Mouse (Mus musculus): ENCODE measurements around the gene Ifi27l2a. TPM values are rescaled to one million over a fixed set of nuclear protein-coding genes. Genes with fewer than 3 reads are reported as not detected.
A peak's percentile ranks its signal among the peaks of the same experiment; 100 is the strongest.
"Not testable (repeated sequence)": the region's sequence is repeated elsewhere in the genome, so short reads cannot be mapped to it uniquely, and the experiment has no call there.

Ifi27l2a gene
- polyA plus RNA-seq, 1 experiment = 427 TPM

GRCm38 (mm10) chr12:103453361-103453760 is 9.9 kb upstream of the Ifi27l2a start:
- H3K27me3 ChIP-seq (replicated peaks; ENCODE audit: control insufficient read depth, insufficient read depth, low read length) = no peaks in the 10 kb centered on the region
- TF ChIP-seq CTCF (conservative IDR thresholded peaks at IDR 0.05; ENCODE audit: insufficient read depth, insufficient read length, low read depth, low read length) (no peak), POLR2A (IDR thresholded peaks at IDR 0.05; ENCODE audit: low read depth, low read length) (no peak)
- no peak overlapping the region for H3K4me3 ChIP-seq (ENCODE audit: insufficient read depth, low read depth, low read length)
- no peaks in the 10 kb centered on the region for H3K4me1 ChIP-seq (ENCODE audit: control insufficient read depth, insufficient read depth, low read length)
- no peak overlapping the region for H3K27ac ChIP-seq (ENCODE audit: insufficient read depth, low read depth, low read length)
- no peaks in the 10 kb centered on the region for H3K36me3 ChIP-seq (ENCODE audit: control insufficient read depth, insufficient read depth, low read length)
- DNase-seq = no peak

DNA sequence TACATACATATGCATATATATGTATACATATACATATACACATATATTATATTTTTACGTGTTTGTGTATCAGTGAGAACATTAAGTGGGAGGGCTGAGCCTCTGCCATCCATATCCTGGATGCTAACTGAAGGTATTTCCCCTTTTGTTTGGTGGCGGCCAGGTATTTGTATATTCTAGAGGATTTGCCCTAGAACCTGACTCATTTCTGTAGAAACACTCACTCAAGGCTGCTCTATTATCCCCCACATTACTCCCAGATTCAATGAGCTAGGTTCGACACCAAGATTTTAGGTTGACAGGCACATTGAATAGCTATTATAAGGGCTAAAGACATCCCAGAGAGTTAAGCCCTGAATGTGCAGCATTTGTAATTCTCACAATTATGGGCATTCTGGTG is 1.6 kb upstream of the Ifi27l2a start:
- Histone ChIP-seq H3K4me3 (ENCODE audit: insufficient read depth, low read depth, low read length) (no peak overlapping the region), H3K36me3 (ENCODE audit: control insufficient read depth, insufficient read depth, low read length) (no peaks in the 10 kb centered on the region), H3K27me3 (replicated peaks; ENCODE audit: control insufficient read depth, insufficient read depth, low read length) (no peaks in the 10 kb centered on the region), H3K27ac (ENCODE audit: insufficient read depth, low read depth, low read length) (no peak overlapping the region), H3K4me1 (ENCODE audit: control insufficient read depth, insufficient read depth, low read length) (no peaks in the 10 kb centered on the region)
- no peak for DNase-seq
- WGBS = 81% methylated on average over 3 of the region's 3 CpGs
- no peak for TF ChIP-seq POLR2A (IDR thresholded peaks at IDR 0.05; ENCODE audit: low read depth, low read length)
- no peak for TF ChIP-seq CTCF (conservative IDR thresholded peaks at IDR 0.05; ENCODE audit: insufficient read depth, insufficient read length, low read depth, low read length)

- not testable (repeated sequence) for H3K27me3 ChIP-seq (replicated peaks; ENCODE audit: control insufficient read depth, insufficient read depth, low read length); H3K4me1 ChIP-seq (ENCODE audit: control insufficient read depth, insufficient read depth, low read length); H3K27ac ChIP-seq (ENCODE audit: insufficient read depth, low read depth, low read length); DNase-seq; H3K36me3 ChIP-seq (ENCODE audit: control insufficient read depth, insufficient read depth, low read length); H3K4me3 ChIP-seq (ENCODE audit: insufficient read depth, low read depth, low read length)
- 27% methylated on average over 6 of the region's 7 CpGs for WGBS
Measured at GRCm38 (mm10) chr12:103444261-103444660, 781 bp upstream of the Ifi27l2a start.

GRCm38 (mm10) chr12:103437601-103438000 is 5.9 kb downstream of the Ifi27l2a start:
- 96% methylated on average over 1 of the region's 1 CpGs for WGBS
- TF ChIP-seq POLR2A (IDR thresholded peaks at IDR 0.05; ENCODE audit: low read depth, low read length) (no peak), CTCF (conservative IDR thresholded peaks at IDR 0.05; ENCODE audit: insufficient read depth, insufficient read length, low read depth, low read length) (no peak)
- Histone ChIP-seq H3K36me3 (ENCODE audit: control insufficient read depth, insufficient read depth, low read length) (no peaks in the 10 kb centered on the region), H3K4me1 (ENCODE audit: control insufficient read depth, insufficient read depth, low read length) (peaks cover 12% of the 10 kb centered on the region), H3K4me3 (ENCODE audit: insufficient read depth, low read depth, low read length) (no peak overlapping the region), H3K27me3 (replicated peaks; ENCODE audit: control insufficient read depth, insufficient read depth, low read length) (no peaks in the 10 kb centered on the region), H3K27ac (ENCODE audit: insufficient read depth, low read depth, low read length) (no peak overlapping the region)
- DNase-seq = no peak

DNA sequence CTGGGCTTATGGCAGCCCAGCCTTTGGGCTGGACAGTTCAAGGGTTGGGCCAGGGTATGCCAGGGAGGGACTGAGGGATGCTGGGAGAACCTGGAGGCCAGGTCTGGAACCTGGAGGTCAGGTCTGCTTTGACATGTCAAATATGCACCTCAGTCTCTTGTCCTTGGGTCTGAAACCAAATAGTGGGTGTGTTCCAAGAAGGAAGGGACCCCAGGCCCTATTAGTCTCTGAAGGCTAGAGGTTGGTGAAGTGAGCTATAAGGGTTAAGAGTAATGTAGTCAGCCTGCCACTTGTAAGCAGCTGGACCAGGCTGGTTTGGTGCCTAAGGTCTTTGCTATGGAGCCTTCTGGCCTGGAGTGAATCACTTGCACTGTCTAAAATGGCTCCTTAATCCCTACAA is 8.6 kb downstream of the Ifi27l2a start:
- Histone ChIP-seq H3K27me3 (replicated peaks; ENCODE audit: control insufficient read depth, insufficient read depth, low read length) (no peaks in the 10 kb centered on the region), H3K27ac (ENCODE audit: insufficient read depth, low read depth, low read length) (peak overlapping the region; percentile 87), H3K4me1 (ENCODE audit: control insufficient read depth, insufficient read depth, low read length) (peaks cover 12% of the 10 kb centered on the region), H3K36me3 (ENCODE audit: control insufficient read depth, insufficient read depth, low read length) (no peaks in the 10 kb centered on the region), H3K4me3 (ENCODE audit: insufficient read depth, low read depth, low read length) (peak overlapping the region; percentile 61)
- no peak for TF ChIP-seq POLR2A (IDR thresholded peaks at IDR 0.05; ENCODE audit: low read depth, low read length)
- TF ChIP-seq CTCF (conservative IDR thresholded peaks at IDR 0.05; ENCODE audit: insufficient read depth, insufficient read length, low read depth, low read length) = no peak
- no peak for DNase-seq

DNA sequence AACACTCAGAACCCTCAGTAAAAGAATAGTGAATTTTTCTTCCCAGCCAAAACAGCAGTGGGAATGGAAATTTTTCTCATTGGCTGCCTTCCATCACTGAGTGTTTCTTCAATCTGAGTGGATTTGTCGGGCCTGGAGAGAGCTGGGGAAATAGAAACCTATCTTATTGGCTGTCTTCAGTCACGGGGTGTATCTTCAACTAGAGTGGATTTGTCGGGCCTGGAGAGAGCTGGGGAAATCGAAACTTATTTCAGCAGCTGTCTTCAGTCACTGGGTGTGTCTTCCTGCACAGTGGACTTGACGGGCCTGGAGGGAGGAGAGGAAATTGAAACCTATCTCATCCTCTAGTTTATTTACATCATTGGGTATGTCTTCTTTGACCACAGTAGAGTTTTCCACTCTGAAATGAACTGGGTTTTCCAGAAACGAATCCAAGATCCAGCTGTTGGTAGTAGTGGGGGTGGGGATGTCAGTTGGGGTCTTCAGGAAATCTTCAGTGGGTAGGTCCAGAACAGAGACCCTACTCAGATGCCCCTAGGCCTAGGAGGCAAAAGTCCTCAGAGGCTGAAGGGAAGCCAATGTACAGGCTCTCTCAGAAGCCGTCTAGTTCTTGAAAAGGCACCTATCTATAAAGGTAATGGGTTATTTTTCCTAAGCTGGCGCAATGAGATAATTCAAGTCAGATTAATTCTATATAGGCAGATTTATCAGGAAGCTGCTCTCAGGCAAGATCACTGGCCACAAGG is 9.3 kb downstream of the Ifi27l2a start, which contains the start of gene Ifi27:
Gene Ifi27 (plus strand): TSS at position 226 of the 746 bp plus-strand sequence.
- Histone ChIP-seq H3K4me3 (ENCODE audit: insufficient read depth, low read depth, low read length) (peak within 1 kb of the TSS; percentile 61), H3K27me3 (replicated peaks; ENCODE audit: control insufficient read depth, insufficient read depth, low read length) (no peaks in the 10 kb centered on the region), H3K36me3 (ENCODE audit: control insufficient read depth, insufficient read depth, low read length) (no peaks in the 10 kb centered on the region), H3K27ac (ENCODE audit: insufficient read depth, low read depth, low read length) (peak within 1 kb of the TSS; percentile 89), H3K4me1 (ENCODE audit: control insufficient read depth, insufficient read depth, low read length) (peaks cover 12% of the 10 kb centered on the region)
- WGBS = 27% methylated on average over 8 of the region's 8 CpGs
- TF ChIP-seq POLR2A (IDR thresholded peaks at IDR 0.05; ENCODE audit: low read depth, low read length) = no peak
- no peak for TF ChIP-seq CTCF (conservative IDR thresholded peaks at IDR 0.05; ENCODE audit: insufficient read depth, insufficient read length, low read depth, low read length)
- peak; percentile 96 for DNase-seq

DNA sequence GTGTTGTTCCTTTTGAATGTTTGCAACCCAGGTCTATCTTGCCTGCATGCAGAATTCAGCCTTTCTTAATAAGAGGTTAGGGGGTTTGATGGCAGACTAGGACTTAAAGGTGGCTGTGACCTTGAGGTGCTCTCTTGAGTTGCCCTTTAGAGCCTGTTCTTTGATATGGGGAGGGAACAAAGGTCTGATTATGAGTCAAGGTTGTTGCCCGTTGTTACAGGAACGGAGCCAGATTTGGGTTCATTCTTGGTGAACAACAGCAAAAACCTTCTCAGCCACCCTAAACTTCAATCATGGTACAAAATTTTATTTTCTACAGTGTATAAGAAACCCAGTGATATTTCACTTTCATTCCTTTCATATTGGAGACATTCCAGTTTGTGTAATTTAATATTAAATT is 10.1 kb downstream of the Ifi27l2a start:
- Histone ChIP-seq H3K27ac (ENCODE audit: insufficient read depth, low read depth, low read length) (peak overlapping the region; percentile 89), H3K27me3 (replicated peaks; ENCODE audit: control insufficient read depth, insufficient read depth, low read length) (no peaks in the 10 kb centered on the region), H3K36me3 (ENCODE audit: control insufficient read depth, insufficient read depth, low read length) (no peaks in the 10 kb centered on the region), H3K4me3 (ENCODE audit: insufficient read depth, low read depth, low read length) (no peak overlapping the region), H3K4me1 (ENCODE audit: control insufficient read depth, insufficient read depth, low read length) (peaks cover 12% of the 10 kb centered on the region)
- WGBS = 31% methylated on average over 2 of the region's 2 CpGs
- peak; percentile 37 for DNase-seq
- no peak for TF ChIP-seq CTCF (conservative IDR thresholded peaks at IDR 0.05; ENCODE audit: insufficient read depth, insufficient read length, low read depth, low read length)
- no peak for TF ChIP-seq POLR2A (IDR thresholded peaks at IDR 0.05; ENCODE audit: low read depth, low read length)
